Mouse (Mus musculus): ENCODE measurements around the gene Gab2.
A peak's percentile ranks its signal among the peaks of the same experiment; 100 is the strongest.

The Gab2 gene

DNA sequence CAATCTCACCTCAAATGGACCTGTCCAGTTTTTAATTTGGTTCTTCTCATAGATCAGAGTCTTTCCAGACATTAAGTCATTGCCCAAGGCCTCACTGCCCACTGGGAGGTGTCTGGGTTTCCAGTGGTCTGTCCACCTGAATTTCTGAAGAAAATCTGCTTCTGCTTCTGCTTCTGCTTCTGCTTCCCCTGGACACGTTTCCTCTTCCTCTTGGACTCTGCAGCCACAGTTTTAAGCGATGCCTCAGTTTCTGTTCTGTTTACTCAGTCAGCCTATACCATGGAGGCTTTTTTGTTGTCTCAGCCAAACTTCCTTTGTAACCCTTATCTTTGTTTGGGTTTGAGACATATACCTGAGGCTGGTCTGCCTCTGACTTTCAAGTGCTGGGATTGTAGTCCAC lies 170.3 kb downstream of the Gab2 start:
- DNase-seq (ENCODE audit: low spot score): no peak

DNA sequence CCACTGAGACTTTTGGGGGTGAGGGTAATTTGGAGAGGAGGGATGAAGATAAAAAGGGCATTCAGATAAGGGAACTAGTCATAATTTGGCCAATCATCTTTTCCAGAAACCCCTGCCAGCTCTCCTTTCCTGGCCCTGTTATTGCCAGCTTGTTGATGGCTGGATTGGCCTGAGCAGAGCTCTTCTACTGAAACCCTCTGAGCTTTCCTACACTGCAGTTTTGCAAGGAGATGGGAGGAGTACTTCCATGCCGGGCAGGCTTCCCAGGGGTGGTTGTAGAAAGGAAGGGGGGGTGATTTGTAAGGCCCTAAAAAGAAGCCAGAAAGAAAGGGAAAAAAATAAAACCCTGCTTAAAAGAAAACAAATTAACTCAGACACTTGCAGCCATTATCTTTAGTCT lies 181.2 kb downstream of the Gab2 start:
- peak; percentile 47 for DNase-seq (ENCODE audit: low spot score)

- no peak for DNase-seq (ENCODE audit: low spot score)
These were observed 189.0 kb downstream of the Gab2 start for GRCm38 (mm10) chr7:97270367-97270766.

DNA sequence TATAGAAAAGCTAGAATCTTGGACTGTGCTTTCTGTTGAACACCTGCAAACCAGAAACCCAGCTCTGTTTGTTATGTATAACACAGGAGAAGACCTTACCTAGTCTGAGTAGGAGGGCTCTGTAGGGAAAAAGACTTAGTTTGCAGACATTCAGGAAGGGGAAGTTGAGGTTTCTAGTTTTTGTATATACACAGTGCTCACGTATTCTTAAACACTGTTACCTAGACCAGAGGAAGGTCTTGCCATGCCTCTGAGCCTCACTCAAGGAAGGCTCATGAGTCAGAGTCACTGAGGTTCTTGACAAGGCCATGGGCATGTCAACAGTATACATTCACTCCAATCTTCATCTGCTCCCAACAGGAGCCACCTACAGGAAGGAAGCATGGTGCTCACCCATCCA lies 189.7 kb downstream of the Gab2 start:
- DNase-seq (ENCODE audit: low spot score): no peak

GRCm38 (mm10) chr7:97296986-97297385 lies 215.6 kb downstream of the Gab2 start:
- no peak for DNase-seq (ENCODE audit: low spot score)

GRCm38 (mm10) chr7:97297466-97297865 lies 216.1 kb downstream of the Gab2 start:
- DNase-seq (ENCODE audit: low spot score): peak; percentile 65

DNA sequence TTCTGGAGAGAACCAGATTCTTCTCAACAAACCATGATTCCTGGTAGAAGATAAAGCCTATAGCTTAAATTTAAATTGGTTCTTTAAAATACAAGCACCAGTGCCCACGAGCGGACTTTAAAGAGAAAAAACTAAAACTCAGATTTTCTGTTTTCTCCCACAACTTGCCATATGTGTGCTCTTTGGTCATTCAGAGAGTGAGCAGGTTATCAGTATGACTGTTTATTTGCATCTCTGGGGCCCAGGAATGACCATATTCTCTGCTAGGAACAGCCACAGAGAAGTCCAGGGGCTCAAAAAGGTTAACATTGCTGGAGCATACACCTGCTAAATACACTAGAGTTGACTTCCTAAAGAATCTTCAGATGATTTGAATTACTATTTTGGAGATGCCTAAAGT lies 216.9 kb downstream of the Gab2 start:
- no peak for DNase-seq (ENCODE audit: low spot score)

- no peak for DNase-seq (ENCODE audit: low spot score)
These were observed 217.6 kb downstream of the Gab2 start for GRCm38 (mm10) chr7:97298943-97299342.

DNA sequence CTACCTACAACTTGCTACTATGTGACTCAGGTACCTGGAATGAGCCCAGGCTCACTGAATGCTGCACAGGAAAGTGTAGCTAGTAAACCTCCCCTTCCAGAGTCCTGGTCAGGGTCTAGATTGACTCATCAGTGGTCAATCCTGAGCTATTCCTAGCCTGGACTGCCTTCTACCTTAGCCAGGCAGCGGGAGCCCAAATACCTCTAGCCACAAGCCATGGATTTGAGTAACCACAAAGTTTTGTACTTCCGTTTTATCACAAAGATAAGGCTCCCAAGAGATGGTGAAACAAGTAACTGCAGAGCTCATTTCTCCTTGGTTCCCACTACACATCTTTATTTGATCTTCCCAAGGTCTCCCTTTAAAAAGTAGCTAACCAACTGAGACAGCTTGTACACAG lies 219.5 kb downstream of the Gab2 start:
- DNase-seq (ENCODE audit: low spot score): no peak

DNA sequence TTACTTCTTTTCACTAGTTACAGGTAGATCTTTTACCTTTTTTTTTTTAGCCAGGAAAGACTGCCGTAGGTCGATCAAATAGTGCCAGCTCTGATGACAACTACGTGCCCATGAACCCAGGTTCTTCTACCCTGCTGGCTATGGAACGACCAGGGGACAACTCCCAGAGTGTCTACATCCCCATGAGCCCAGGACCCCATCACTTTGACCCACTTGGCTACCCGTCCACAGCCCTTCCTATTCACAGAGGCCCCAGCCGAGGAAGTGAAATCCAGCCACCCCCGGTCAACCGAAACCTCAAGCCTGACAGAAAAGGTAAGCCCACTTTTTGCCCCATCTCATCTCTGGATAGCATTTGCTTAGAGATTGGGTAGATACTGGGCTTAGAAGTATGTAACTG lies 219.9 kb downstream of the Gab2 start:
- DNase-seq (ENCODE audit: low spot score): no peak

DNA sequence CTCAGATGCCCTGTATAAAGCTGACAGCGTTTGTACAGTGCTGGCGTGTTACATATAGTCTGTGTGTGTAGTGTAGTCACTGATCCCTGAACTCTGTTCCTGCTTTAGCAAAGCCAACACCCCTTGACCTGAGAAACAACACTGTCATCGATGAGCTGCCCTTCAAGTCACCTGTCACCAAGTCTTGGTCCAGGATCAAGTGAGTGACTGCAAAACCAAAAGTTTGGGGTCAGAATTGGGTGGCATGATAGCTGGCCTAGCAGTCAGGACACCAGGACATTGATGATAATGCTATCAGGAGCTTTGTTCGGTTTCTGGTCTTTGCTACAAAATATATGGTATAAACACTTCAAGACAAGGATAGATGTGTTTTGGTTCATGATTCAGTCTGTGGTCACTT lies 220.9 kb downstream of the Gab2 start:
- no peak for DNase-seq (ENCODE audit: low spot score)

DNA sequence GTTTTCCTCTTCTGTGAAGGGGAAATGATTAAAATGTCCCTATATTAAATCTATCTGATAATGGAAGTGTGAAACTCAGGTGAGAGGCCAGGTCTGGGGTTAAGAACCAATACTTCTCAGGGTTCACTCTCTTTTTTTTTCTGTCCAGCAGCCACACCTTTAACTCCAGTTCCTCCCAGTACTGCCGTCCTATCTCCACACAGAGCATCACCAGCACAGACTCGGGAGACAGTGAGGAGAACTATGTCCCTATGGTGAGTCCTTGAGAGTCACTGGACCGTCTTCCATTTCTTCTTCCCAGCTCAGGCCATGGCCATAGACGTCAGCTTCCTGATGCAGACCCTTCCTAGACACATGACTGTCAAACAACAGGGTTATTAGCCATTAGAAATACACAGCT lies 221.5 kb downstream of the Gab2 start:
- DNase-seq (ENCODE audit: low spot score): no peak

DNA sequence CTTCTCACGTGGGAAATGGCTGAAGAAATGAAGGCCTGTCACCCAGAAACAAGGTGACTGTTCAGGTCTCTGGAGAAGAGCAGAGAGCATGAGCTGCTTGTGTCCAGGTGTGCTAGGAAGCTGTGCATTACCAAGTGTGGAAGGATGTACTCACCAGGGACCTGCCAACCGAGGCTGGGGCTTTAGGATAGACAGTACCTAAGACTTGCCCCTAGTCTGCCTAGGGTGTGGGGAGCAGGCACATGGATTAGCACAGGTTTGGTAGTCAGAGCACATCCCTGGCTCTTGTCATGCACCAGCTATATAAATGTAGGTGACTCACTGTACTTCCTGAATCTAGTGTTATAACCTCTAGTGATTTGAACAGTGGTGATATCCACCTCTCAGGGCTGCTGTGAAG lies 222.2 kb downstream of the Gab2 start:
- no peak for DNase-seq (ENCODE audit: low spot score)

DNA sequence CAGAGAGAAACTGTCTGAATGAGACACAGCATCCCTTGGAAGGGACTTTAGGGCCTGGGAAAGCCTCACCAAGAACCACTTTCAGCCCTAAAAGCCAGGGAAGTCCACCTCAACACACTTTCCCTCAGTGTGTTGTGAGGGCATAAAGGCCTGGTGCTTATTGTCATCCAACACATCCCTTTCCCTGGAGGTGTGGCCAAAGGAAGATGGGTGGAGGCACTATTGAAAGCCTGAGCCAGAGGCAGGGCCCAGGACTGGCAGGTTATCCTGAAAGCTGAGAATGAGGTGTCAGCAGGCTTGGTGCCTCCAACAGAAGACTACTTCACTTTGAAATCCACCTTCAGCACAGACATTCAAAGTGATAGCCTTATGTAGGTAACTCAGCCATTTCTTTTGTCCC lies 223.1 kb downstream of the Gab2 start:
- DNase-seq (ENCODE audit: low spot score): no peak

GRCm38 (mm10) chr7:97305206-97305605 lies 223.8 kb downstream of the Gab2 start:
- no peak for DNase-seq (ENCODE audit: low spot score)

- DNase-seq (ENCODE audit: low spot score): no peak
These were observed 225.4 kb downstream of the Gab2 start for GRCm38 (mm10) chr7:97306813-97307212.

DNA sequence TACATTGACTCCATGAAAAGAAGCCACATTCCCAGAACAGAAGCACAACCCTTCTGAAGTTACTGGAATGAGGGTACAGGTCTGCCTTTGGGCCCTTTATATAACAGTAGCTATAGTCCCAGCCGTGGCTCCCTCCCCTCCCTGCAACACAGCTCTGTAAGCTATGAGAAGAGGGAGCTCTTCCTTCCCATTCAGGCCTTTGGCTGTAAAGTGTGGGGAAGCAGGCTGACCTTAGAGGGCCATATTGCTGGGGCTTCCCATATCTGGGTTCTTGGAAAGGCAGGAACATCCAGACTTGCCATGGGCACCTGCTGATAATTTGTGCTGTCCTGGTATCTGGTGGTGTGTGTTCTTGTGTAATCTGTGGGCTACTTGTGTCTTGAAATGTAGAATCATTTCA lies 226.2 kb downstream of the Gab2 start:
- DNase-seq (ENCODE audit: low spot score): no peak

DNA sequence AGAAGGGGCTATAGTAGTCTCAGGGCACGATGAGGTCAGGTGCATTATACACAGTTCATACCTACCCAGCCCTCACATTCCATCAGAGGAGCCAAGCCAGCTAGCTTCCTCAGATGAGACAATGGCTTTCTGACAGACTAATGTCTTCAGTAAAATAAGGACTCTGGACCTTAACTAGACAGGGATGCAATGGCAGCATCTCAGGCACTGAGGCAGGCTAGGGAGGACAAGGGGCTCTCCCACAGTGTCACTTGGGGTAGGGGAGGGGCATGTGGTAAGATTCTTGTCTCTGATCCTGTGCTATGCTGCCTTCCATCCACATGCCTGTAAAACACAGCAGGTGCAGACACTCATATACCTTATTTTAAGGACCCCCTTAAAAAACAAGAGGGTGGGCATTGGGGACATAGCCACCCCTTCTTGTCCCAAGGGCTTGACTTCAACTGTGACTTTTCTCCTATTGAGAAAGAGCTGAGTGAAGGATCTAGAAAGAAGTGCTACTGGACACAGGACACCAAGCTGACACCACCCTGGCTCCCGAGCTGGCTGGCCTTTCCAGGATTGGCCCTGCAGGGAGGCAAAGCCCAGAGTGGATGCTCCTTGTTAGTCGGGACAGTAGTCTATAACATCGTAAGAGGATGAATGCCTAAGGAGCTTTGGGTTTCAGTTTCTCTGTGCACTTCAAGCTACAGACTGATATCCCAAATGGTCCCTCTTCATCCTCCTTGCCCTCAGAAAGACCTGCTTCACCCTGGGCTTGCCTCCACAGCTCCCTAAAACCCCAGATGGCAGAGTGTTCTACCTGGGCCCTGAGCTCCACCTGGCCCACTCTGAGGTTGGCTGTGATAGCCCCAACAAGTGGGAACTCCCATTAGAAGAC lies 228.3 kb downstream of the Gab2 start:
- no peak for DNase-seq (ENCODE audit: low spot score)

DNA sequence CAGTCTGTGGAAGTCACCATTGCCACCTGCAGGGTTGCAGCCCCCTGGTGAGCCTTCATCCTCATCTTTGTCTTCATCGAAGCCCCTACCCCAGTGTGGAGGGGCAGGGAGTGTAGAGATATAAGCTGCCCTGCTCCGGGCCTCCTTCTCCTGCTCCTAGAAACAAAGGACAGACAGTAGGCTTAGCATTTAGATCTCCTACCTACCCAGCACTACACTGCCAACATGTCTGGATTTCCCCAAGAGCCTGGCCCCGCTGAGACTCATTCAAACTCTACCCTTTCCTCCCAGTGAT lies 228.9 kb downstream of the Gab2 start:
- DNase-seq (ENCODE audit: low spot score): no peak

- no peak for DNase-seq (ENCODE audit: low spot score)
These were observed 230.2 kb downstream of the Gab2 start for GRCm38 (mm10) chr7:97311620-97312019.

DNA sequence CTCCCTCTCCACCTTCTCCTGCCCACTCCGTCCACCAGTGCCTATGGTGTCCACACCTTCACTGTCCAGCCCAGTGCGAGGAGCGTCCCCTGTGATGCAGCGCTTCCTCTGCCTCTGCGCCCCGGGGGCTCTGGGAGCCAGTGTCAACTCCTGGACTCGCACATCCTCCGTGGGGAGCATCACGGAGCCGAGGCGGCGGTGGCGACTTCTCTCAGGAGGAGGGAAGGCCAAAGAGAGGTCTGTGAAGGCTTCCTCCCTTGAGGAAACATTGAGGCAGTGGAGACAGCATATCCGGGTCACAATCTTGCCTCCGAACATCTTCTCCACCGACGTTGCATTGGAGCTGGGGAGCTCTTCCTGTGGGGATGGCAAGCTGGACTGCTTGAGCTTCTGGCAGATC lies 230.8 kb downstream of the Gab2 start:
- no peak for DNase-seq (ENCODE audit: low spot score)

- DNase-seq (ENCODE audit: low spot score): no peak
These were observed 231.5 kb downstream of the Gab2 start for GRCm38 (mm10) chr7:97312856-97313255.

GRCm38 (mm10) chr7:97313364-97313995 lies 232.1 kb downstream of the Gab2 start:
- no peak for DNase-seq (ENCODE audit: low spot score)

GRCm38 (mm10) chr7:97314646-97315045 lies 233.3 kb downstream of the Gab2 start:
- no peak for DNase-seq (ENCODE audit: low spot score)

Measured in ovary, postnatal 14 days (tissue).